Mouse (Mus musculus): Measurements from ENCODE around the gene 4933430I17Rik. TPM values are rescaled to one million over a fixed set of nuclear protein-coding genes. Genes with fewer than 3 reads are reported as not detected.

The 4933430I17Rik gene
- polyA plus RNA-seq, 1 experiment from 2014 or later: 1.5 TPM

GRCm38 (mm10) chr4:62492682-62493081, 32.5 kb upstream of the 4933430I17Rik start:
- 89% methylated on average over 2 of the region's 2 CpGs for WGBS
- Histone ChIP-seq H3K9me3 (no peaks in the 10 kb centered on the region), H3K27me3 (ENCODE audit: insufficient read depth, poor library complexity, severe bottlenecking) (no peaks in the 10 kb centered on the region), H3K27ac (no peak overlapping the region), H3K4me1 (replicated peaks) (peaks cover 7% of the 10 kb centered on the region; the same call in 1 of the 2 replicates), H3K36me3 (no peaks in the 10 kb centered on the region), H3K4me3 (no peak overlapping the region)
- DNase-seq (ENCODE audit: low spot score): no peak

GRCm38 (mm10) chr4:62494230-62494629, 30.9 kb upstream of the 4933430I17Rik start:
- no peak overlapping the region for H3K27ac ChIP-seq
- H3K4me1 ChIP-seq (replicated peaks): no peaks in the 10 kb centered on the region
- no peak for DNase-seq (ENCODE audit: low spot score)
- no peaks in the 10 kb centered on the region for H3K9me3 ChIP-seq
- WGBS: 74% methylated on average over 9 of the region's 9 CpGs
- H3K27me3 ChIP-seq (ENCODE audit: insufficient read depth, poor library complexity, severe bottlenecking): no peaks in the 10 kb centered on the region
- H3K4me3 ChIP-seq: no peak overlapping the region
- H3K36me3 ChIP-seq: peaks cover 10% of the 10 kb centered on the region

GRCm38 (mm10) chr4:62495946-62496345, 29.2 kb upstream of the 4933430I17Rik start:
- Histone ChIP-seq H3K27ac (no peak overlapping the region), H3K36me3 (peaks cover 16% of the 10 kb centered on the region), H3K27me3 (ENCODE audit: insufficient read depth, poor library complexity, severe bottlenecking) (no peaks in the 10 kb centered on the region), H3K4me1 (replicated peaks) (no peaks in the 10 kb centered on the region), H3K4me3 (no peak overlapping the region), H3K9me3 (no peaks in the 10 kb centered on the region)
- 81% methylated on average over 8 of the region's 8 CpGs for WGBS
- no peak for DNase-seq (ENCODE audit: low spot score)

- H3K27ac ChIP-seq: no peak overlapping the region
- no peaks in the 10 kb centered on the region for H3K27me3 ChIP-seq (ENCODE audit: insufficient read depth, poor library complexity, severe bottlenecking)
- no peaks in the 10 kb centered on the region for H3K9me3 ChIP-seq
- no peak for DNase-seq (ENCODE audit: low spot score)
- peaks cover 4% of the 10 kb centered on the region for H3K4me1 ChIP-seq (replicated peaks)
- no peak overlapping the region for H3K4me3 ChIP-seq
- peaks cover 16% of the 10 kb centered on the region for H3K36me3 ChIP-seq
- 87% methylated on average over 8 of the region's 8 CpGs for WGBS
Measured at GRCm38 (mm10) chr4:62496815-62497214, 28.4 kb upstream of the 4933430I17Rik start.

GRCm38 (mm10) chr4:62500799-62501198, 24.4 kb upstream of the 4933430I17Rik start:
- Histone ChIP-seq H3K36me3 (peaks cover 16% of the 10 kb centered on the region), H3K27ac (no peak overlapping the region), H3K4me1 (replicated peaks) (peaks cover 8% of the 10 kb centered on the region), H3K9me3 (no peaks in the 10 kb centered on the region), H3K27me3 (ENCODE audit: insufficient read depth, poor library complexity, severe bottlenecking) (no peaks in the 10 kb centered on the region), H3K4me3 (no peak overlapping the region)
- DNase-seq (ENCODE audit: low spot score): no peak
- 87% methylated on average over 4 of the region's 4 CpGs for WGBS

GRCm38 (mm10) chr4:62501534-62501933, 23.6 kb upstream of the 4933430I17Rik start:
- peak overlapping the region; percentile 87 for H3K27ac ChIP-seq
- 7% methylated on average over 7 of the region's 7 CpGs for WGBS

GRCm38 (mm10) chr4:62501964-62502732, 23.0 kb upstream of the 4933430I17Rik start:
- Histone ChIP-seq H3K36me3 (peaks cover 16% of the 10 kb centered on the region), H3K4me1 (replicated peaks) (peaks cover 8% of the 10 kb centered on the region), H3K27me3 (ENCODE audit: insufficient read depth, poor library complexity, severe bottlenecking) (no peaks in the 10 kb centered on the region), H3K9me3 (no peaks in the 10 kb centered on the region), H3K27ac (peak overlapping the region; percentile 87), H3K4me3 (peak overlapping the region; percentile 78)
- 3% methylated on average over 38 of the region's 38 CpGs for WGBS
- DNase-seq (ENCODE audit: low spot score): peak; percentile 92

More at GRCm38 (mm10) chr4:62501534-62501933, 23.6 kb upstream of the 4933430I17Rik start:
- Histone ChIP-seq H3K4me3 (peak overlapping the region; percentile 78), H3K4me1 (replicated peaks) (peaks cover 8% of the 10 kb centered on the region), H3K36me3 (peaks cover 16% of the 10 kb centered on the region), H3K9me3 (no peaks in the 10 kb centered on the region), H3K27me3 (ENCODE audit: insufficient read depth, poor library complexity, severe bottlenecking) (no peaks in the 10 kb centered on the region)
- no peak for DNase-seq (ENCODE audit: low spot score)

GRCm38 (mm10) chr4:62502969-62503368, 22.2 kb upstream of the 4933430I17Rik start:
- Histone ChIP-seq H3K27me3 (ENCODE audit: insufficient read depth, poor library complexity, severe bottlenecking) (no peaks in the 10 kb centered on the region), H3K4me1 (replicated peaks) (peaks cover 8% of the 10 kb centered on the region), H3K9me3 (no peaks in the 10 kb centered on the region), H3K36me3 (peaks cover 22% of the 10 kb centered on the region), H3K4me3 (0 out of 2 replicates have a peak overlapping the region, but pooled peaks have one; percentile 78), H3K27ac (no peak overlapping the region)
- no peak for DNase-seq (ENCODE audit: low spot score)
- 77% methylated on average over 7 of the region's 7 CpGs for WGBS

- peak within 1 kb of the TSS; percentile 78 for H3K4me3 ChIP-seq
- peak within 1 kb of the TSS; percentile 87 for H3K27ac ChIP-seq
- 85% methylated on average over 3 of the region's 3 CpGs for WGBS
- H3K9me3 ChIP-seq: no peaks in the 10 kb centered on the region
- H3K36me3 ChIP-seq: peaks cover 25% of the 10 kb centered on the region
- peaks cover 8% of the 10 kb centered on the region for H3K4me1 ChIP-seq (replicated peaks)
- DNase-seq (ENCODE audit: low spot score): no peak
- H3K27me3 ChIP-seq (ENCODE audit: insufficient read depth, poor library complexity, severe bottlenecking): no peaks in the 10 kb centered on the region
Measured at GRCm38 (mm10) chr4:62503374-62503970, 21.7 kb upstream of the 4933430I17Rik start, which contains the start of gene Hdhd3. Gene Hdhd3 (minus strand): TSS chr4:62503467.

- no peak overlapping the region for H3K4me3 ChIP-seq
- no peaks in the 10 kb centered on the region for H3K27me3 ChIP-seq (ENCODE audit: insufficient read depth, poor library complexity, severe bottlenecking)
- H3K4me1 ChIP-seq (replicated peaks): peaks cover 8% of the 10 kb centered on the region
- H3K9me3 ChIP-seq: no peaks in the 10 kb centered on the region
- peaks cover 36% of the 10 kb centered on the region for H3K36me3 ChIP-seq
- WGBS: 89% methylated on average over 3 of the region's 3 CpGs
- H3K27ac ChIP-seq: no peak overlapping the region
- no peak for DNase-seq (ENCODE audit: low spot score)
Measured at GRCm38 (mm10) chr4:62505991-62506390, 19.2 kb upstream of the 4933430I17Rik start.

GRCm38 (mm10) chr4:62506798-62507197, 18.4 kb upstream of the 4933430I17Rik start:
- Histone ChIP-seq H3K4me1 (replicated peaks) (peaks cover 4% of the 10 kb centered on the region; the same call in 1 of the 2 replicates), H3K9me3 (no peaks in the 10 kb centered on the region), H3K27me3 (ENCODE audit: insufficient read depth, poor library complexity, severe bottlenecking) (no peaks in the 10 kb centered on the region), H3K27ac (no peak overlapping the region), H3K4me3 (no peak overlapping the region), H3K36me3 (peaks cover 44% of the 10 kb centered on the region)
- DNase-seq (ENCODE audit: low spot score): no peak
- WGBS: 72% methylated on average over 2 of the region's 2 CpGs

- Histone ChIP-seq H3K27me3 (ENCODE audit: insufficient read depth, poor library complexity, severe bottlenecking) (no peaks in the 10 kb centered on the region), H3K4me1 (replicated peaks) (0 out of 2 replicates have a peak, but pooled peaks cover under 1% of the 10 kb centered on the region), H3K9me3 (no peaks in the 10 kb centered on the region), H3K4me3 (no peak overlapping the region), H3K36me3 (peaks cover 65% of the 10 kb centered on the region), H3K27ac (no peak overlapping the region)
- no peak for DNase-seq (ENCODE audit: low spot score)
- 95% methylated on average over 5 of the region's 5 CpGs for WGBS
Measured at GRCm38 (mm10) chr4:62508839-62509238, 16.3 kb upstream of the 4933430I17Rik start.

GRCm38 (mm10) chr4:62509946-62510345, 15.2 kb upstream of the 4933430I17Rik start:
- no peak overlapping the region for H3K27ac ChIP-seq
- peaks cover 4% of the 10 kb centered on the region; the same call in 1 of the 2 replicates for H3K4me1 ChIP-seq (replicated peaks)
- no peaks in the 10 kb centered on the region for H3K9me3 ChIP-seq
- WGBS: 96% methylated on average over 11 of the region's 11 CpGs
- no peak for DNase-seq (ENCODE audit: low spot score)
- peaks cover 68% of the 10 kb centered on the region for H3K36me3 ChIP-seq
- H3K4me3 ChIP-seq: no peak overlapping the region
- H3K27me3 ChIP-seq (ENCODE audit: insufficient read depth, poor library complexity, severe bottlenecking): no peaks in the 10 kb centered on the region
